Mouse (Mus musculus): ENCODE results near the gene Abhd14a. TPM values are rescaled to one million over a fixed set of nuclear protein-coding genes. Genes with fewer than 3 reads are reported as not detected.

The Abhd14a gene
- polyA plus RNA-seq, 1 experiment from 2014 or later = 55.5 TPM

DNA sequence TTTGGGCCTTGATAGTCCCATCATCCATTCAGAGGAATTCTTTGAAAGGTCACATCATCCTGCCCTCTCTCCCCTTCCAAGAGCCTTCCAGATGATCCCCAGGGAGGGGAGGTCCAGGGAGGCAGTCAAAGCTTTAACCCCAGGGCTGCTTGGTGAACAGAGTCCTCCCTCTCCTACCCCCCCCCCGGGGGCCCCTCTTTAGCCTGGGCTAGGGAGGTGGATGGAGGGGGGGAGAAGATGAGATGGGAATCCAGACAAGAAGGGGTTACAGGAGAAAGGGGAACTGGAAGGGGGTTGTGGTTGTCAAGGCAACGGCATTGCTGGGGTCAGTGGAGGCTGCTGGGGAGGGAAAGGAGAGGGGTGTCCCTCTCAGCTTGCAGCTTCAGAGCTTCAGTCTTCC lies 26.9 kb downstream of the Abhd14a start:
- Histone ChIP-seq H3K9me3 (replicated peaks) (no peaks in the 10 kb centered on the region), H3K4me2 (peak overlapping the region; percentile 53), H3K27me3 (no peaks in the 10 kb centered on the region), H3K4me3 (replicated peaks) (peak overlapping the region; percentile 6; the same call in 1 of the 2 replicates), H3K9ac (no peak overlapping the region), H3K27ac (peak overlapping the region; percentile 69; the same call in 1 of the 2 replicates), H3K36me3 (no peaks in the 10 kb centered on the region), H3K4me1 (peaks cover 51% of the 10 kb centered on the region)
- 0% methylated on average over 2 of the region's 2 CpGs for WGBS
- peak; percentile 33; the same call in 1 of the 2 replicates for ATAC-seq (replicated peaks; ENCODE audit: low FRiP score)

DNA sequence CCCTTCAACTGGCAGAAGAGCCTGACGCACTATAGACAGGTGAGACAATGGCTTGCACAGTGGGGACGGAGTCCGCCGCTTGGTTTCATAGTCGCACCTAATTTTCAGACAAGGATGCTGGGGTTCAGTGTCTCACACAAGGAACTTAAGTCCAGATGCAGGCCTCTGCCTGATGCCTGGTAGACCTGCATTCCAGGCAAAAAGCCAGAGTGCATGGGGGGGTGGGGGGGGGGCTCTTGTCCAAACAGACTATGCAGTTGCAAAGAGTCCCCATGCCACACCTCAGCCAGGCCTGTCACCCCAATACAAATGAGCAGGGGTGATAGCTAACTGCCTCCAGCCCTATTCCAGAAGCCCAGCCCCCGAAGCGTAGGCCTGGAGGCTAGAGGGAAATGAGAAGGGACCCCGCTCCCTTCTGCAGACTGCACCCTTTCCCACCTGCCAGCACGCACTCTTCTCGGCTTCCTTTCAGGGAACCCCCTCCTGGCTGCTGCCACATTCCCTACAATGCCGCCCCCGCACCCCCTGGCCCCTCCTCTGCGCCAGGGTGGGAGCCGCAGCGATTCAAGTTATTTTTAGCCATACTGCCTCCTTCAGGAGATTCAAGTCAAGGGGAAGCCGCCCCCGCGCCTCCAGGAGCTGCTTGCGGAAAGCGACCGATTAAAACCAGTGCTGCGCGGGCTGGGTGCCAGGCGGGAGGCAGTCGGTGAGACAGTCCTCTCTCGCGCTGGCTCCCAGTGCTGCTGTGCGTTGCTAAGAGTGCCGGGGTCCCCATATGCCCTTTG lies 29.4 kb downstream of the Abhd14a start:
- H3K27ac ChIP-seq = peak overlapping the region; percentile 50; the same call in 1 of the 2 replicates
- H3K4me3 ChIP-seq (replicated peaks) = peak overlapping the region; percentile 32
- no peaks in the 10 kb centered on the region for H3K27me3 ChIP-seq
- ATAC-seq (replicated peaks; ENCODE audit: low FRiP score) = peak; percentile 35
- peaks cover 56% of the 10 kb centered on the region for H3K4me1 ChIP-seq
- no peaks in the 10 kb centered on the region for H3K9me3 ChIP-seq (replicated peaks)
- no peaks in the 10 kb centered on the region for H3K36me3 ChIP-seq
- 16% methylated on average over 29 of the region's 29 CpGs for WGBS
- H3K4me2 ChIP-seq = peak overlapping the region; percentile 70
- H3K9ac ChIP-seq = peak overlapping the region; percentile 34

DNA sequence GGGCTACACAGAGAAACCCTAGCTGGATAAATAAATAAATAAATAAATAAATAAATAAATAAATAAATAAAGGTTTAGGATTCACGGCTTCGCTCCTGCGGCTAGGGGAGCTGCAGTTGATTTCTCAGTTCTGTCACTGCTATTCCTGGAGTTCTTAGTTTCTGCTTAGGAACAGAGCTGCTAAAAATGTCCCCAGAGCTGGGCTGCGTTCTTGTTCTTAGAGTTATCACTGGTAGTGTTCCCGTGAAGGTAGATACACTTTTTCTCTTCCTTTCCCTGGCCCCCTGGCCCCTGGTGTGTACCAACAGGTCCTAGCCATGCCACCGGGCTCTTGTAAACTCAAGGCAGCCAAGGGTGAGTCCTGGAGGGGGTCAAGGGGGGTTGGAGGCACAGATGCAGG lies 30.7 kb downstream of the Abhd14a start:
- Histone ChIP-seq H3K4me1 (peaks cover 60% of the 10 kb centered on the region), H3K4me3 (replicated peaks) (no peak overlapping the region), H3K36me3 (no peaks in the 10 kb centered on the region), H3K27me3 (no peaks in the 10 kb centered on the region), H3K9ac (no peak overlapping the region), H3K4me2 (no peak overlapping the region), H3K9me3 (replicated peaks) (no peaks in the 10 kb centered on the region), H3K27ac (no peak overlapping the region)
- ATAC-seq (replicated peaks; ENCODE audit: low FRiP score) = no peak
- 83% methylated on average over 6 of the region's 6 CpGs for WGBS

DNA sequence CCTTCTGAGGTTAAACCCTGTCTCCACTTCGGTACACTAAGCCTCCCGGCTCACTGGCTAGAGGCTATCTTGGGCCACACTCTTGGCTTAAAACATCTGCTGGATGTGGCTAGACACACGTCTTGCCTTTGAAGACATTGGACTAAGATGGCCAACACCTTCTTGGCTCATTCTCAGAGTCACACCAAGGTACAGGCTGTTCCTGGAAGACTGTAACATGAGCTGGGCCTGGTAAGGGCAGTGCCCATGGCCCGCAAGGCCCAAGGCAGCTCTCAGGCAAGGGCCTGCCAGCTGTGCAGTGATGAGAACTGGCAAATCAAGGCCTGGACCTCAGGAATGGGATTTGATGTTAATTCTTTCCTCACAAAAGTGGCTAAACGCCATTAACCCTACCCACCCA lies 33.9 kb downstream of the Abhd14a start:
- Histone ChIP-seq H3K4me1 (peaks cover 42% of the 10 kb centered on the region), H3K9ac (no peak overlapping the region), H3K4me2 (no peak overlapping the region), H3K27ac (no peak overlapping the region), H3K4me3 (replicated peaks) (no peak overlapping the region), H3K9me3 (replicated peaks) (no peaks in the 10 kb centered on the region), H3K36me3 (no peaks in the 10 kb centered on the region), H3K27me3 (no peaks in the 10 kb centered on the region)
- no peak for ATAC-seq (replicated peaks; ENCODE audit: low FRiP score)
- WGBS = 68% methylated on average over 5 of the region's 5 CpGs

DNA sequence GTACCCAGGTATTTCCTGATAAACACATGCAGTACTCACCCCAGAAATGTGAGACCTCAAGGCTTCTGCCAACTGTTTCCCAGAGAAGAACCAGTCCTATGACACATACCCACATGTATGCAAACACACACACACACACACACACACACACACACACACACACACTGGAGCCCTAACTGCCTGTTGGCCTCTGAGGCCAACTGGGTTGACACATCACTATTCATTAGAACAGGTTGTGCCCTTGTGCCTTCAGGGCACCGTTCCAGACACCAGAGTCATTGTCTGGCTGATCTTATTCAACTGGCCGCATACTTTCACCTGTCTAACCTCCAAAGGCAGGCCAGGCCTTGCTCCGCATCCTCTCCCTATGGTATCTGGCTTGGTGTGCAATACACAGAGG lies 35.3 kb downstream of the Abhd14a start:
- Histone ChIP-seq H3K36me3 (no peaks in the 10 kb centered on the region), H3K4me3 (replicated peaks) (no peak overlapping the region), H3K27me3 (no peaks in the 10 kb centered on the region), H3K9me3 (replicated peaks) (no peaks in the 10 kb centered on the region), H3K4me1 (peaks cover 28% of the 10 kb centered on the region), H3K4me2 (no peak overlapping the region), H3K9ac (no peak overlapping the region), H3K27ac (no peak overlapping the region)
- 50% methylated on average over 3 of the region's 3 CpGs for WGBS
- ATAC-seq (replicated peaks; ENCODE audit: low FRiP score) = no peak

DNA sequence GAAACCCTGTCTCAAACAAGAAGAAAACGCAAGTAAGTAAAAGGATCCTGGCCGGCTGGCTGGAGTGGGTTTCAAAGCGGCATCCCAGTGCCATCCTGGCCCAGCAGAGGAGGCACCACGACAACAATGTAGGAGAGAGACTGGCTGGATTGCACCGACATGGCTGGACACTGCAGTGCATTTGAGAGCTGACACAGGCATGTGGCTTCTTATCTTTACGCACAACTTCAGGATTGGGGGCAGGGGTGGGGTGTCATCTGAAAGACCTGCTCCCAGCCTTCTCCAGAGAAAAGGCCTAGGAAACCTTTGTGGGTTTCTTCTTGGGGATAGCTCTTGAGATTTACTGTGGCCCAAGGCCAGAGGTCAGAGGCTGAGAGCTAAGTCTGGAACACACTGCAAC lies 35.7 kb downstream of the Abhd14a start:
- Histone ChIP-seq H3K9me3 (replicated peaks) (no peaks in the 10 kb centered on the region), H3K4me2 (no peak overlapping the region), H3K27me3 (no peaks in the 10 kb centered on the region), H3K4me3 (replicated peaks) (no peak overlapping the region), H3K9ac (no peak overlapping the region), H3K27ac (no peak overlapping the region), H3K36me3 (no peaks in the 10 kb centered on the region), H3K4me1 (peaks cover 29% of the 10 kb centered on the region)
- ATAC-seq (replicated peaks; ENCODE audit: low FRiP score) = peak; percentile 47; the same call in 1 of the 2 replicates
- 47% methylated on average over 6 of the region's 6 CpGs for WGBS

DNA sequence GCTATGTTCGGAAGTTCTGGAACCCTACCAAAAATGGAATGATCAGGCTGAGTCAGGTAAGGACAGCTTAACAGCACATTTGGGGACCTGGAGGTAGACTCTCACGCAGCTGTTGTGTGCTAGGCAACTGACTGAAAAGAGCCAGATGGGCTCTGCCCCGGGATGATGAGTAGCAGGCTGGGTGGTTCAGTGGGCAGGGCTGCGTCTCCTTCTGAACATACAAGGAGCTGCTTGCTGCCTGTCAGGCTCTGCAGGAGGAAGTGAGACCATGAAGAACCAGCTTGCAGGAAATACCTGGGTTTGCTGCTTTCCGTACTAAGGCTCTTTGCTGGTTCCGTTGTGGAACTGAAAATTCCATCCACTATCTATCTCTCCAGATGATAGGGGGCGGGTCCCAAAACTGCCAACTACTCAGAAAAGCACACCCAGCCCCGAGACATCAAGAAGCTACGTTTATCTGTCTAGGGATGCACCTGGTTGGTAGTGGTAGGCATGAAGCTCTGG lies 36.3 kb downstream of the Abhd14a start:
- H3K4me2 ChIP-seq = no peak overlapping the region
- WGBS = 64% methylated on average over 9 of the region's 9 CpGs
- H3K4me1 ChIP-seq = peaks cover 35% of the 10 kb centered on the region
- H3K27me3 ChIP-seq = no peaks in the 10 kb centered on the region
- H3K9me3 ChIP-seq (replicated peaks) = no peaks in the 10 kb centered on the region
- H3K36me3 ChIP-seq = no peaks in the 10 kb centered on the region
- ATAC-seq (replicated peaks; ENCODE audit: low FRiP score) = no peak
- H3K4me3 ChIP-seq (replicated peaks) = no peak overlapping the region
- H3K27ac ChIP-seq = no peak overlapping the region
- no peak overlapping the region for H3K9ac ChIP-seq

DNA sequence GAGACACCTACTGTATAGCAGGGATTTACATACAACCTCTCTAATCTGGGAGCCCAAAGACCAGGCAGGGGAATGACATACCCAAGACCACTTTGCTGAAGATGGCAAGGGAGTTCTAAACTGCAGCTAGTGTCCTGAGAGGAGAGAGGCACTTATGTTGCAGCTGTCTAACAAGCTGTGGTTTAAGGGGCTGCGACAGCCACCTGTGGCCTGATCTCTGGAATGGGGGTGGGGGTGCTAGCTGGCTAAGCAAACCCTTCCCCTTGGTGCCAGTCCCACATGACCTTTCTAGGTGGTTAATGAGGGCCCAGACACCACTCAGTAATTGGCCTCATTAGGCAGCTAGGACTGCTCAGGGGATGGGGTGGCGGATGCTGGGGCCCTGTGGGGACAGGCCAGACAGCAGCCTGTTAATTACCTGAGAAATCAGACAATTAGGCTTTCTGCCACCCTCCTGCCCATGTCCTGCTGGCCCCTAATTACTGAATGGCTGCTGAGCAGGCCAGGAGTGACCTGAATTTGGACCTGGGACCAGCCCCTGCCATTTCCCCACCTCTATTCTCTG lies 37.3 kb downstream of the Abhd14a start:
- WGBS = 84% methylated on average over 2 of the region's 2 CpGs
- no peak overlapping the region for H3K4me3 ChIP-seq (replicated peaks)
- H3K27ac ChIP-seq = no peak overlapping the region
- ATAC-seq (replicated peaks; ENCODE audit: low FRiP score) = no peak
- no peaks in the 10 kb centered on the region for H3K9me3 ChIP-seq (replicated peaks)
- no peaks in the 10 kb centered on the region for H3K36me3 ChIP-seq
- no peaks in the 10 kb centered on the region for H3K27me3 ChIP-seq
- H3K4me2 ChIP-seq = no peak overlapping the region
- peaks cover 44% of the 10 kb centered on the region for H3K4me1 ChIP-seq
- H3K9ac ChIP-seq = no peak overlapping the region

DNA sequence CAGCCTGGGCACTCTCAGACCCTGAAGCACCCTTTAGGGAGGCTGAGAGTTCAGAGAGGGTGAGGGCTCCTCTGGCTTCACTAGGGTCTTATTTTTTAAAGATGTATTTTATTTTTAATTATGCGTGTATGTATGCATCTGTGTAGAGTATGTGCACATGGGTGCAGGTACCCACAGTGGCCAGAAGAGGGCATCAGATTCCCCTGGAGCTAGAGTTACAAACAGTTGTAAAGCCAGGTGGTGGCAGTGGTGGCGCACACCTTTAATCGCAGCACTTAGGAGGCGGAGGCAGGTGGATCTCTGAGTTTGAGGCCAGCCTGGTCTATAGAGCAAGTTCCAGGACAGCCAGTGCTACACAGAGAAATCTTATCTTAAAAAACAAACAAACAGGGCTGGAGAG lies 38.4 kb downstream of the Abhd14a start:
- Histone ChIP-seq H3K9ac (no peak overlapping the region), H3K36me3 (no peaks in the 10 kb centered on the region), H3K9me3 (replicated peaks) (no peaks in the 10 kb centered on the region), H3K27ac (no peak overlapping the region), H3K27me3 (no peaks in the 10 kb centered on the region), H3K4me3 (replicated peaks) (no peak overlapping the region), H3K4me1 (peaks cover 53% of the 10 kb centered on the region), H3K4me2 (no peak overlapping the region)
- WGBS = 97% methylated on average over 4 of the region's 4 CpGs
- ATAC-seq (replicated peaks; ENCODE audit: low FRiP score) = no peak

DNA sequence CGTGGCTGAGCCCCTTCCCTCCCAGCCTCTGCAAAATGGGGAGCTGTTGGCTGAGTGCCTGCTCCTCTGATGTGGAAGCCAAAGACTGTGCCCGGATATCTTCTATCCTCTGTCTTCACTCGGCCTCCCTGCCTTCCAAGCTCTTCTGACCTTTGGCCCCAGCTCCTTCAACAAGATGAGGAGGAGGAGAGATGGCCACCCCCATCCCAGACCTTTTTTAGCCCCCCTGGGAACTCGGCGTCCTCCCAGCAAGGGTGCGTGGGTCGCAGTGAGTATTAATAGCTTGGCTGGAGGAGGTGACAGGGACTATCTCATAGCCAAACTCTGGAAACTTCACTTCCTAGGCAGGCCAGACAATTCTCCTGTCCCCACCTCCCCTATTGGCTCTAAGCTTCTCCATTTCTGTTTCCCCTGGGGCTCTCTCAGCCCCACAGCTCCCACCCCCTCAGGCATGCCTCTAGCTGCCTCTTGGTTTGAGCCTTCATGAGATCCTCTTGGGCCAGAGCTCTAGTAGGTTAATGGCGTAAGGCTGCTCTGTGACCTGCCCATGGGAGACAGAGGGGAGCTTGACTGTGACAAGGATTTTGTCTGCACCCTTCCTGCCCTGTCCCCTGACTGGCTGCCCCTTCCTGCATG lies 40.9 kb downstream of the Abhd14a start:
- H3K9ac ChIP-seq = no peak overlapping the region
- no peaks in the 10 kb centered on the region for H3K27me3 ChIP-seq
- H3K36me3 ChIP-seq = no peaks in the 10 kb centered on the region
- H3K4me3 ChIP-seq (replicated peaks) = no peak overlapping the region
- H3K4me1 ChIP-seq = peaks cover 43% of the 10 kb centered on the region
- WGBS = 25% methylated on average over 8 of the region's 8 CpGs
- H3K9me3 ChIP-seq (replicated peaks) = no peaks in the 10 kb centered on the region
- peak overlapping the region; percentile 24; the same call in 1 of the 2 replicates for H3K27ac ChIP-seq
- H3K4me2 ChIP-seq = no peak overlapping the region
- ATAC-seq (replicated peaks; ENCODE audit: low FRiP score) = peak; percentile 7; the same call in 1 of the 2 replicates

DNA sequence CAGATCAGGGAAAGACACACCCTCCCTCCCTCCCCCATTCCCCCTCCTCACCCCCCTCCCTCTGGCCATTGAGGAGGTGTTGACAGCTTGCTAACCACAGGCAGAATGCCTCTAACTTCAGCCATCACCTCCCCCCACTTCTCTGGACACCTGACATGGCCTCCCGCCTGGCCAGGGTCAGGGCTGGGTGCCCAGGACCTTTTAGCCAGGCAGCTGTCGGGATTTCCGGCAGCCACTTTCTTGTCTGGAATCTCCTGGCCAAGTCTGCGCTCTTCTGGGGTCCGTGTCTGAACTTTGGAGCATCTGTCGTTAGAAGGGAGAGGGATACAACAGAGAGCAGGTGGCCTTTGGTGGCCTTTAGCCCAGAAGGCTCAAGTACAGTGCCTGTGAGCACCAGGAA lies 42.2 kb downstream of the Abhd14a start:
- Histone ChIP-seq H3K4me1 (peaks cover 34% of the 10 kb centered on the region), H3K27me3 (no peaks in the 10 kb centered on the region), H3K9ac (no peak overlapping the region), H3K4me2 (no peak overlapping the region), H3K36me3 (no peaks in the 10 kb centered on the region), H3K9me3 (replicated peaks) (no peaks in the 10 kb centered on the region), H3K4me3 (replicated peaks) (no peak overlapping the region), H3K27ac (peak overlapping the region; percentile 1; the same call in 1 of the 2 replicates)
- peak; percentile 29; the same call in 1 of the 2 replicates for ATAC-seq (replicated peaks; ENCODE audit: low FRiP score)
- 18% methylated on average over 6 of the region's 6 CpGs for WGBS

Measured in kidney, embryonic 15.5 days (tissue).